Mouse (Mus musculus) MEL (cell line): ENCODE results near the gene Usp15. TPM values are rescaled to one million over a fixed set of nuclear protein-coding genes. Genes with fewer than 3 reads are reported as not detected.

Source experiments
- DNase-seq: peaks from one replicate; pipeline ENCODE4 v3.0.0; 2011; ENCODE audit warnings: low read depth, low spot score
- H3K27ac ChIP-seq: 2 replicates; pipeline ENCODE4 v1.5.1; 2012; ENCODE audit warnings: low read depth, mild to moderate bottlenecking, control low read depth, low read length, moderate library complexity; ENCODE audit not compliant: control insufficient read depth
- H3K27me3 ChIP-seq, 2 experiments: fragments of 150-350 bp in 1 of 2; sonication (generic) in 1 of 2; 2 replicates each; pipeline ENCODE4 v1.6.1; 2012; ENCODE audit warnings: low read length in 2 of 2, mild to moderate bottlenecking in 2 of 2, improper control_type of control experiment in 1 of 2, moderate library complexity in 1 of 2; ENCODE audit not compliant: insufficient read depth in 2 of 2, control insufficient read depth in 1 of 2
- H3K36me3 ChIP-seq, 2 experiments: 2 replicates each; pipeline ENCODE4 v1.6.1; 2012 to 2014; ENCODE audit warnings: low read length in 2 of 2, improper control_type of control experiment in 1 of 2, inconsistent platforms in 1 of 2, mild to moderate bottlenecking in 1 of 2; ENCODE audit not compliant: insufficient read depth in 2 of 2, control insufficient read depth in 1 of 2
- H3K4me1 ChIP-seq, 2 experiments: fragments of 150-350 bp in 1 of 2; sonication (generic) in 1 of 2; 2 replicates each; pipeline ENCODE4 v1.6.1; 2012; ENCODE audit warnings: low read length in 2 of 2, improper control_type of control experiment in 1 of 2, mild to moderate bottlenecking in 1 of 2; ENCODE audit not compliant: insufficient read depth in 2 of 2, control insufficient read depth in 1 of 2
- H3K4me3 ChIP-seq, 2 experiments: fragments of 150-350 bp in 1 of 2; sonication (generic) in 1 of 2; 2 replicates each; pipeline ENCODE4 v1.5.1; 2012; ENCODE audit warnings: low read depth in 2 of 2, low read length in 2 of 2, mild to moderate bottlenecking in 2 of 2, moderate library complexity in 2 of 2, control low read depth in 1 of 2, improper control_type of control experiment in 1 of 2; ENCODE audit not compliant: control insufficient read depth in 1 of 2, insufficient read depth in 1 of 2
- H3K79me2 ChIP-seq: 2 replicates; pipeline ENCODE4 v1.6.1; 2012; ENCODE audit warnings: mild to moderate bottlenecking, low read length, moderate library complexity; ENCODE audit not compliant: control insufficient read depth, poor library complexity, insufficient read depth
- H3K9ac ChIP-seq: 2 replicates; pipeline ENCODE4 v1.6.1; 2012; ENCODE audit warnings: low read depth, mild to moderate bottlenecking, control low read depth, low read length, moderate library complexity; ENCODE audit not compliant: control insufficient read depth, poor library complexity, severe bottlenecking
- H3K9me3 ChIP-seq: fragments of 150-350 bp; sonication (generic); replicated peaks from 2 replicates; pipeline ENCODE4 v1.6.1; 2012; ENCODE audit warnings: mild to moderate bottlenecking, low read length, improper control_type of control experiment, moderate library complexity; ENCODE audit not compliant: insufficient read depth
- ELF1 ChIP-seq: IDR thresholded peaks from 2 replicates; pipeline ENCODE4 v1.6.1; 2014; ENCODE audit warnings: low read depth, mild to moderate bottlenecking, inconsistent platforms, low read length, improper control_type of control experiment, moderate library complexity
- ETS1 ChIP-seq: IDR thresholded peaks from 2 replicates; pipeline ENCODE4 v1.6.1; 2012; ENCODE audit warnings: low read depth, mild to moderate bottlenecking, inconsistent platforms, low read length, improper control_type of control experiment, moderate library complexity
- GATA1 ChIP-seq: IDR thresholded peaks from 2 replicates; pipeline ENCODE4 v1.6.1; 2011; ENCODE audit warnings: low read depth, low read length, improper control_type of control experiment
- HCFC1 ChIP-seq: IDR thresholded peaks from 2 replicates; pipeline ENCODE4 v1.6.1; 2012; ENCODE audit warnings: low read depth, mild to moderate bottlenecking, inconsistent platforms, low read length, improper control_type of control experiment, moderate library complexity
- JUND ChIP-seq: IDR thresholded peaks from 2 replicates; pipeline ENCODE4 v1.6.1; 2011; ENCODE audit warnings: low read depth, mild to moderate bottlenecking, improper control_type of control experiment, low read length
- KAT2A ChIP-seq: conservative IDR thresholded peaks from 2 replicates; pipeline ENCODE4 v1.6.1; 2012; ENCODE audit warnings: low read depth, low read length, improper control_type of control experiment, inconsistent platforms
- MAFK ChIP-seq: IDR thresholded peaks from 2 replicates; pipeline ENCODE4 v1.6.1; 2011; ENCODE audit warnings: low read depth, mild to moderate bottlenecking, low read length, improper control_type of control experiment, borderline replicate concordance
- MAX ChIP-seq: IDR thresholded peaks from 2 replicates; pipeline ENCODE4 v1.6.1; 2011; ENCODE audit warnings: low read length, improper control_type of control experiment
- MAZ ChIP-seq: IDR thresholded peaks from 2 replicates; pipeline ENCODE4 v1.6.1; 2012; ENCODE audit warnings: low read depth, mild to moderate bottlenecking, inconsistent platforms, low read length, improper control_type of control experiment
- MEF2A ChIP-seq: IDR thresholded peaks from 2 replicates; pipeline ENCODE4 v1.6.1; 2014; ENCODE audit warnings: low read depth, mild to moderate bottlenecking, inconsistent platforms, low read length, improper control_type of control experiment; ENCODE audit not compliant: poor library complexity, insufficient replicate concordance, severe bottlenecking; ENCODE audit errors: extremely low read depth
- MXI1 ChIP-seq: IDR thresholded peaks from 2 replicates; pipeline ENCODE4 v1.6.1; 2011; ENCODE audit warnings: mild to moderate bottlenecking, low read depth, low read length, improper control_type of control experiment
- MYC ChIP-seq: IDR thresholded peaks from 2 replicates; pipeline ENCODE4 v1.6.1; 2011; ENCODE audit warnings: low read depth, mild to moderate bottlenecking, low read length, improper control_type of control experiment, moderate library complexity
- NRF1 ChIP-seq: IDR thresholded peaks from 2 replicates; pipeline ENCODE4 v1.6.1; 2014; ENCODE audit warnings: low read depth, mild to moderate bottlenecking, inconsistent platforms, low read length, improper control_type of control experiment, moderate library complexity; ENCODE audit not compliant: poor library complexity, insufficient read depth, severe bottlenecking
- POLR2AphosphoS2 ChIP-seq: IDR thresholded peaks from 2 replicates; pipeline ENCODE4 v1.6.1; 2011; ENCODE audit warnings: low read length, improper control_type of control experiment
- POLR2AphosphoS5 ChIP-seq: IDR thresholded peaks from 2 replicates; pipeline ENCODE4 v1.6.1; 2012; ENCODE audit warnings: low read depth, borderline replicate concordance, mild to moderate bottlenecking, inconsistent platforms, low read length, moderate library complexity, mixed read lengths
- RAD21 ChIP-seq: IDR thresholded peaks from 2 replicates; pipeline ENCODE4 v1.6.1; 2011; ENCODE audit warnings: mild to moderate bottlenecking, low read depth, low read length, improper control_type of control experiment
- SMC3 ChIP-seq: IDR thresholded peaks from 2 replicates; pipeline ENCODE4 v1.6.1; 2011; ENCODE audit warnings: low read depth, low read length, improper control_type of control experiment
- TBP ChIP-seq: IDR thresholded peaks from 2 replicates; pipeline ENCODE4 v1.8.0; 2011; ENCODE audit warnings: low read depth, low read length, improper control_type of control experiment
- USF2 ChIP-seq, 2 experiments: IDR thresholded peaks; 2 replicates each; pipeline ENCODE4 v1.6.1; 2011 to 2012; ENCODE audit warnings: improper control_type of control experiment in 2 of 2, low read length in 2 of 2, borderline replicate concordance in 1 of 2, inconsistent platforms in 1 of 2, low read depth in 1 of 2, mild to moderate bottlenecking in 1 of 2; ENCODE audit not compliant: insufficient read depth in 1 of 2
- ZC3H11A ChIP-seq: IDR thresholded peaks from 2 replicates; pipeline ENCODE4 v1.6.1; 2012; ENCODE audit warnings: low read depth, mild to moderate bottlenecking, inconsistent platforms, low read length, improper control_type of control experiment
- ZNF384 ChIP-seq: IDR thresholded peaks from 2 replicates; pipeline ENCODE4 v1.6.1; 2012; ENCODE audit warnings: low read depth, mild to moderate bottlenecking, inconsistent platforms, low read length, improper control_type of control experiment
- polyA plus RNA-seq, 2 experiments: library from polyadenylated mRNA; stranded (reverse) in 1 of 2; unstranded in 1 of 2; fragments of >175 nt in 1 of 2; fragments of >200 nt in 1 of 2; gene quantifications; 2 replicates each; pipeline versions ENCODE4 v1.2.1 to v1.2.4; 2012; ENCODE audit warnings: low replicate concordance in 2 of 2, low read depth in 1 of 2; ENCODE audit not compliant: insufficient read length in 2 of 2, insufficient read depth in 1 of 2, missing spikeins in 1 of 2
- total RNA-seq: library from RNA; depleted of rRNA; stranded (reverse); fragments of 300-350 nt; gene quantifications from 2 replicates; pipeline ENCODE4 v1.2.3, GENCODE M21; 2012

Gene Usp15
- total and polyA plus RNA-seq, 3 experiments = 98.2 to 150 (median 117) TPM

DNA sequence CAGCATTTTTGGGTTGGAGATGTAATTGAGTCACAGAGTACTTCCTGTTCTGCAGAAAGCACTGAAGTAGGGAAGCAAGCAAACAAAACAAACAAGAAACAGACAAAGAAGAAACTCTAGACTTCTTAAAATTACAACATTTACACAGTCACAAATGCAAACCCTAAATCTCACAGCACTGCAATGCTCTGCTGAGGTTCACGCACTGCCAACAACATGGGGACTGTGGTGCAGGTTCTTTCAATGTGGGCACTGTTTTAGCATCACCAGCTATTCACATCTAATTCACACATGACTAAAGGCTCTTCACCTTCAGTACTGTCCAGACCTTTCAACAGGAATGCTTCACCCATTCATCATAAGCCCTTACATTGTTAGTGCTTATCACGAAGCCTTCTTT is 133.8 kb downstream of the Usp15 start:
- peaks cover 1% of the 10 kb centered on the region; the same call in 1 of the 2 replicates for H3K79me2 ChIP-seq
- H3K4me1 ChIP-seq = no peaks in the 10 kb centered on the region
- no peak for TF ChIP-seq MYC
- no peak for TF ChIP-seq SMC3
- no peak for TF ChIP-seq MAFK
- TF ChIP-seq MEF2A = no peak
- TF ChIP-seq ZNF384 = no peak
- no peak for TF ChIP-seq HCFC1
- no peak for TF ChIP-seq MXI1
- TF ChIP-seq MAX = no peak
- no peak for TF ChIP-seq TBP
- no peak for TF ChIP-seq ETS1
- no peak for TF ChIP-seq USF2 (IDR thresholded peaks at IDR 0.05; ENCODE audit: borderline replicate concordance in 1 of 2, insufficient read depth in 1 of 2, low read depth in 1 of 2, low read length in 2 of 2)
- no peak for TF ChIP-seq KAT2A
- TF ChIP-seq ELF1 = no peak
- no peak for TF ChIP-seq MAZ
- TF ChIP-seq ZC3H11A = no peak
- TF ChIP-seq POLR2AphosphoS2 = no peak
- no peak for TF ChIP-seq GATA1
- H3K4me3 ChIP-seq = no peak overlapping the region
- no peaks in the 10 kb centered on the region for H3K9me3 ChIP-seq
- no peak for DNase-seq
- no peaks in the 10 kb centered on the region for H3K36me3 ChIP-seq
- H3K9ac ChIP-seq = no peak overlapping the region
- no peaks in the 10 kb centered on the region for H3K27me3 ChIP-seq
- no peak overlapping the region for H3K27ac ChIP-seq

DNA sequence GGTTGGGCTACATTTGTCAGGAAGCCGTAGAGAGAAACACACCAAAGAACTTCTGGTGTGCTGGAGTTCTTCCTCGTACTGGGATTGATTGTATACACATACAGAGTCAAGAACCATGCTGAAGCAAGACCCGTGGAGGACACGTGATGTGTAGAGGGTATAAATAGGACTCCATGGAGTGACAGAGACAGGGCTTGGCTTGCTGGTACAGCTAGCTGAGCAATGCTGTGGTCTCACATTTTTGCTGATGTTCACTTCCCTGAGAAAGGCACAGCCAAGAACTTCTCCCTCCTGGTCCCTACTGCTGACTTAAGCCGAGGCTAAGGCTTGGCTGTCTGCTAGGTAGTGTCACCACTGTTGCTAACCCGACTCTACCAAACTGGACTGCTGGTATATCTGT is 136.0 kb downstream of the Usp15 start:
- peaks cover 1% of the 10 kb centered on the region; the same call in 1 of the 2 replicates for H3K79me2 ChIP-seq
- no peaks in the 10 kb centered on the region; a peak in 1 of 4 replicates for H3K36me3 ChIP-seq
- no peaks in the 10 kb centered on the region for H3K4me1 ChIP-seq
- TF ChIP-seq RAD21 (no peak), ETS1 (no peak), JUND (no peak), ZNF384 (no peak), POLR2AphosphoS5 (no peak), NRF1 (no peak), GATA1 (no peak), TBP (no peak), POLR2AphosphoS2 (no peak)
- no peak for DNase-seq
- H3K9me3 ChIP-seq = no peaks in the 10 kb centered on the region
- no peaks in the 10 kb centered on the region for H3K27me3 ChIP-seq
- no peak overlapping the region for H3K27ac ChIP-seq
- no peak overlapping the region for H3K9ac ChIP-seq
- H3K4me3 ChIP-seq = no peak overlapping the region
